Mouse (Mus musculus) limb, embryonic 11.5 days (tissue): ENCODE measurements around the gene Ankrd55. TPM values are rescaled to one million over a fixed set of nuclear protein-coding genes. Genes with fewer than 3 reads are reported as not detected.

Experiments used
- ATAC-seq: fragments of 200-750 bp; cut with Nextera tagmentation; 2 replicates; pipeline ENCODE4 v1.8.0; 2017; ENCODE audit warnings: low read depth; ENCODE audit not compliant: insufficient number of reproducible peaks, low FRiP score, low TSS enrichment
- DNase-seq: peaks from one replicate; pipeline ENCODE4 v3.0.0-alpha.2; 2015; ENCODE audit warnings: low spot score
- H3K27ac ChIP-seq: fragments of 300-500 bp; sonication (generic); replicated peaks from 2 replicates; pipeline ENCODE4 v1.5.1; 2014; ENCODE audit warnings: low read depth, mild to moderate bottlenecking, low read length
- H3K27me3 ChIP-seq: fragments of 300-500 bp; sonication (generic); 2 replicates; pipeline ENCODE4 v1.6.1; 2014; ENCODE audit warnings: mild to moderate bottlenecking, low read length, mixed read lengths; ENCODE audit not compliant: control insufficient read depth, insufficient read depth
- H3K36me3 ChIP-seq: fragments of 300-500 bp; sonication (generic); 2 replicates; pipeline ENCODE4 v1.6.1; 2014; ENCODE audit warnings: mild to moderate bottlenecking, low read length, moderate library complexity, mixed read lengths; ENCODE audit not compliant: control insufficient read depth, insufficient read depth
- H3K4me1 ChIP-seq: fragments of 300-500 bp; sonication (generic); 2 replicates; pipeline ENCODE4 v1.6.1; 2014; ENCODE audit warnings: low read length, mixed read lengths; ENCODE audit not compliant: control insufficient read depth, insufficient read depth
- H3K4me2 ChIP-seq: fragments of 300-500 bp; sonication (generic); 2 replicates; pipeline ENCODE4 v1.6.1; 2014; ENCODE audit warnings: low read depth, mild to moderate bottlenecking, moderate library complexity; ENCODE audit not compliant: severe bottlenecking
- H3K4me3 ChIP-seq: fragments of 300-500 bp; sonication (generic); 2 replicates; pipeline ENCODE4 v1.5.1; 2014; ENCODE audit warnings: low read depth, low read length
- H3K9ac ChIP-seq: fragments of 300-500 bp; sonication (generic); 2 replicates; pipeline ENCODE4 v1.6.1; 2014; ENCODE audit warnings: mild to moderate bottlenecking, low read length
- H3K9me3 ChIP-seq: fragments of 300-500 bp; sonication (generic); 2 replicates; pipeline ENCODE4 v1.6.1; 2016; ENCODE audit warnings: low read length; ENCODE audit not compliant: control insufficient read depth
- whole genome bisulfite sequencing: fragments of 180-500 bp; shearing (Covaris S2); extraction: QIAGEN DNeasy Blood & Tissue Kit; methylation state at CpG from one replicate; pipeline ENCODE4 v1.1.7; 2014; 5-methylcytosine and 5-hydroxymethylcytosine counted together
- polyA plus RNA-seq: library from polyadenylated mRNA; unstranded; fragments of >200 nt; fragmentation: Nextera tagmentation; extraction: Ambion mirVana; gene quantifications from 2 replicates; pipeline ENCODE4 v1.2.1, GENCODE M21; 2014

Gene Ankrd55
- polyA plus RNA-seq, 1 experiment from 2014 or later: 0.20 TPM

DNA sequence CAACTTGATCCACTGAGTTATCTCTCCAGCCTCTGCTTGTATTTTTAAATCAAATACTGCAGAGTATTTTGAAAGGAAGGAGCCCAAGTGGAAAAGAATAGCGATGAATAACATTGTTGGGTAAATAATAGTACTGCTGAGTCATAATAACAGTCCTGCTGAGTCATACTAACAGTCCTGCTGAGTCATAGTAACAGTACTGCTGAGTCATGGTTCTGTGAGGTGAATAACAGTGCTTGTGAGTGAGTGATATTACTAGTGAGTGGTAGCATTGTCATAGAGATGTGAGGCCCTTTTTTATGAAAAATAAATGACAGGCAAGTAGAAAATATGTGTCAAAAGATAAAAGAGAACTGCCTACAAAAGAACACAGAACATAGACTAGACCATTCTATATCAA lies 1.1 kb upstream of the Ankrd55 start:
- WGBS: 73% methylated on average over 1 of the region's 1 CpGs
- H3K4me1 ChIP-seq: peaks cover 2% of the 10 kb centered on the region; the same call in 1 of the 2 replicates
- H3K9ac ChIP-seq: no peak overlapping the region
- DNase-seq: no peak
- H3K9me3 ChIP-seq: no peaks in the 10 kb centered on the region
- no peaks in the 10 kb centered on the region for H3K27me3 ChIP-seq
- H3K36me3 ChIP-seq: no peaks in the 10 kb centered on the region
- no peak for ATAC-seq
- no peak overlapping the region for H3K4me2 ChIP-seq
- H3K27ac ChIP-seq: no peak overlapping the region
- no peak overlapping the region for H3K4me3 ChIP-seq

DNA sequence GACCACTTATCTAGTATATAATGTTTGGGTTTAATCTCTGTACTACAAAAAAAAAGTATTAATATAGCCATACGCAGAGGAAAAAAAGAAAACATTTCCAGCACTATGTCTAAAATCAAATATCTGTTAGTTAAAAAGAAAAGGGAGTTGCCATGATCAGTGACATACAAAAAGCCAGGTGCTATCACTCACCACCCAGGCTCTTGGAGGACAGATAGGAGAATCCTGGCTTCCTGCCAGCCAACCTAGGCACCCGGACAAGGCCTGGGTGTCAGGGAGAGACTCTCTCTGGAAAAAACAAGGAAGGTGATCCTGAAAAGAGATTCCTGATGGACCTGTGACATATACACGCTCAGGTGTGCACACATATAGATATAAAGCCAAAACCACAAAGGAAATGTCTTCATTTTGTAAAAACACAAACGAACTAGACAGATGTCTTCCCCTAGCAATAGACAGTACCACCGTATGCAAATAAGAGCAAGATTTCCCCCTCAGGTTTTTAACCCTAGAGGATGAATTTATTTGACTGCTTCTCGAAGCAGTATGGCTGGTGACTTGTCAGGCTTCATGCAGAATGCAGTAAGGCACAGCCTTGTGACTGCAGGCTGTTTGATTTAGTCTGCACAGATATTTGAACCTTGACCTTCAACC lies 553 bp upstream of the Ankrd55 start:
- H3K9ac ChIP-seq: no peak overlapping the region
- no peaks in the 10 kb centered on the region for H3K9me3 ChIP-seq
- peaks cover 2% of the 10 kb centered on the region; the same call in 1 of the 2 replicates for H3K4me1 ChIP-seq
- H3K36me3 ChIP-seq: no peaks in the 10 kb centered on the region
- peak overlapping the region; percentile 39; the same call in 1 of the 2 replicates for H3K4me2 ChIP-seq
- DNase-seq: no peak
- H3K27ac ChIP-seq: no peak overlapping the region
- no peak for ATAC-seq
- WGBS: 68% methylated on average over 6 of the region's 6 CpGs
- H3K4me3 ChIP-seq: no peak overlapping the region
- H3K27me3 ChIP-seq: no peaks in the 10 kb centered on the region

DNA sequence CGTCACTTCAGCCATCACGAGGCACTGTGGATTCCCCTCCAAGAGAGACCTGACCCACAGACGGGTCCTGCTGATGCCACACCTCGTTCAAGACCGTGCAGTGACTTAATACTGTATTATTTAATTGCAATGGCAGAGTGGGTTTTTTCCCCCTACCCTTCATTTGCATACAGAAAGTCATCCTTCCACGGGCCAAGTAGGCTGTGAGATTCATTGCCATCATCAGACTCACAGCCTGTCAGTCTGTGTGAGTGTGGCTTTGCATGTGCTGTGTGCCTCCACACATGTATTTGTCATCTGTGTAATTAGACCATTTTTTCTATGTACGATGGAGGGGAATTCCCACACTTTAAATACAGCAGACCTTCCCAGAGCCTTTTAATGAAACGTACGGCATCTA lies 1.1 kb downstream of the Ankrd55 start:
- H3K27me3 ChIP-seq: no peaks in the 10 kb centered on the region
- no peak overlapping the region for H3K4me3 ChIP-seq
- ATAC-seq (no peak), DNase-seq (no peak)
- H3K4me1 ChIP-seq: peaks cover 2% of the 10 kb centered on the region; the same call in 1 of the 2 replicates
- WGBS: 67% methylated on average over 9 of the region's 9 CpGs
- H3K4me2 ChIP-seq: no peak overlapping the region
- no peak overlapping the region for H3K9ac ChIP-seq
- H3K27ac ChIP-seq: no peak overlapping the region
- no peaks in the 10 kb centered on the region for H3K36me3 ChIP-seq
- H3K9me3 ChIP-seq: no peaks in the 10 kb centered on the region

GRCm38 (mm10) chr13:112289981-112290380 lies 1.7 kb downstream of the Ankrd55 start:
- Histone ChIP-seq H3K4me3 (no peak overlapping the region), H3K4me1 (peaks cover 2% of the 10 kb centered on the region; the same call in 1 of the 2 replicates), H3K27ac (no peak overlapping the region), H3K27me3 (no peaks in the 10 kb centered on the region), H3K9ac (no peak overlapping the region), H3K4me2 (no peak overlapping the region), H3K36me3 (no peaks in the 10 kb centered on the region), H3K9me3 (no peaks in the 10 kb centered on the region)
- DNase-seq (no peak), ATAC-seq (no peak)
- 65% methylated on average over 4 of the region's 4 CpGs for WGBS

DNA sequence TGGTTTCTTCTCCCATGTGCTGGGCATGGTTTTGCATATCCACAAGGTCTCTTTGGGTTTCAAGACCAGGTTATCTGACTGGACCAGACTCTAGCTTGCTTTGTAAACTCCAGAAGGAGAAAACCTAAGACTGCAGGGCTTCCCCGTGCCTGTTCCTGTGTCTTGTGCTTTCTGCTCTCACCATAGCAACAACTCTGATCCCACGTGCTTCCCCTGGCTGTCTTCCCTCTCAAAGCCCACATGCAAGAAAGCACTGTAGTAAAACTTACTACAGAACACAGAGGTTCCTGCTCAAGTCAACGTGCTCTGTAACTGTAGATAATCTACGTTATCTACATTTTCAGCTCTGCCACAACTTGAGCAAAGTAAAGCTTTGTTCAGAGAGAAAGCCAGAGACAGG lies 4.2 kb downstream of the Ankrd55 start:
- Histone ChIP-seq H3K36me3 (no peaks in the 10 kb centered on the region), H3K27me3 (no peaks in the 10 kb centered on the region), H3K27ac (no peak overlapping the region), H3K4me3 (no peak overlapping the region), H3K9ac (no peak overlapping the region), H3K4me1 (peaks cover 2% of the 10 kb centered on the region; the same call in 1 of the 2 replicates), H3K4me2 (no peak overlapping the region), H3K9me3 (no peaks in the 10 kb centered on the region)
- WGBS: 75% methylated on average over 4 of the region's 4 CpGs
- DNase-seq (no peak), ATAC-seq (no peak)

DNA sequence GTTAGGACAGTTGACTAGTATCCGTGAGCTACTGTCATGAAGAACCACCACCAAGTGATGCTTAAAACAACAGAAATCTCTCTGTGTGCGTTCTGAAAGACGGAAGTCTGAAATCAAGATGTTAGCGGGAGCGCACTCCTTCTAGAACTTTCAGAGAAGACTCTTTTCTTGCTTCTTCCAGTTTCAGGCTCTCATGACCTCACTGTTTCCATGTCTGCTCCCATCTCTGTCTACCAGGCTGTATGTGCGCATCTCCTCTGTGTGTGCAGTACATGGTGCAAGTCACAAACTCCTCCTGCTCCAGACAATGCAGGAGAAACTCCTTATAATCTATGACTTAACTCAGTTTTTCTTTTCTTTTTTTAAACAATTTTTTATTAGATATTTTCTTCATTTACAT lies 4.8 kb downstream of the Ankrd55 start:
- WGBS: 97% methylated on average over 6 of the region's 6 CpGs
- no peak overlapping the region for H3K9ac ChIP-seq

GRCm38 (mm10) chr13:112294446-112294845 lies 6.2 kb downstream of the Ankrd55 start:
- 87% methylated on average over 6 of the region's 6 CpGs for WGBS
- Histone ChIP-seq H3K27ac (no peak overlapping the region), H3K4me2 (no peak overlapping the region), H3K4me3 (no peak overlapping the region), H3K4me1 (no peaks in the 10 kb centered on the region), H3K36me3 (no peaks in the 10 kb centered on the region), H3K9ac (no peak overlapping the region), H3K27me3 (no peaks in the 10 kb centered on the region), H3K9me3 (no peaks in the 10 kb centered on the region)
- no peak for DNase-seq
- no peak for ATAC-seq

More for the DNA sequence above, 4.8 kb downstream of the Ankrd55 start:
- H3K4me1 ChIP-seq: peaks cover 2% of the 10 kb centered on the region; the same call in 1 of the 2 replicates
- no peaks in the 10 kb centered on the region for H3K27me3 ChIP-seq
- H3K27ac ChIP-seq: no peak overlapping the region
- no peak overlapping the region for H3K4me2 ChIP-seq
- no peak overlapping the region for H3K4me3 ChIP-seq
- H3K36me3 ChIP-seq: no peaks in the 10 kb centered on the region
- no peaks in the 10 kb centered on the region for H3K9me3 ChIP-seq
- no peak for DNase-seq
- no peak for ATAC-seq

DNA sequence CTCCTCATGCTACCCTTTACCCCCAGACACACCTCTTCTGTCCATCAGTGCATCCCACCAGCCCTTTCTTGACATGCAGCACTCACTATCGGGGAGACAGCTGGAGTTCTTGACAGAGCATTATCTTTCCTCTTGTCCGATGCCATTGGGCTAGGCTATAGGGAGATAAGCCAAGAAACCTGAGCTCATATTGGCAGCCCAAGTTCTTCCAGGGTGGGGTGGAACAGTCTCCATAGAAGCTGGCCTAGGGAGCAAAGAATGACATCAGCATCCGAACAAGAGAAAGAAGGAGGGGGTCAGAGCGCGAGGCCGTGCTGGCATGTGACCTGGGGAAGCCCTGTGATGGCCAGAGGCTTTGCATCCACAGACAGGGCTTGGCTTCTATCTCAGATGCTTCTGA lies 9.5 kb downstream of the Ankrd55 start:
- ATAC-seq (no peak), DNase-seq (no peak)
- Histone ChIP-seq H3K9me3 (no peaks in the 10 kb centered on the region), H3K4me2 (no peak overlapping the region), H3K4me1 (no peaks in the 10 kb centered on the region), H3K9ac (no peak overlapping the region), H3K27ac (no peak overlapping the region), H3K27me3 (no peaks in the 10 kb centered on the region), H3K4me3 (no peak overlapping the region), H3K36me3 (no peaks in the 10 kb centered on the region)
- 93% methylated on average over 6 of the region's 6 CpGs for WGBS

DNA sequence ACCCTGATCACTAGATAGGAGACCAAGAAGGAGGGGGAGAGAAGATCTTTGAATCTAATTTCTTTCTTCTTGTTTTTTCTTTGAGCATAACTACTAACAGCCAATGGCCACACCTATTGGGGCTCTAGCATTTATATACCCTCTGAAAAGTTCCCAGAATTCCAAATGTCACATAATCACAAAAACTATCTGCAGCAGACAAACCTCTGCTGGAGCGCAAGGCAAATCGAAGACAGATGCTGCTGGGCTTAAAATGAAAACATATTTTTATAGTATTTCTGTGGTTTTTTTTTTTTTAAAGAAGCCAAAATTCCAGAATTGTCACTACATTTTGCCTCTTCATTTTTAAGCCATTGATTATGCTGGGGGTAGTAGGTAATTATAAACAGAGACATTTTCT lies 15.2 kb downstream of the Ankrd55 start:
- Histone ChIP-seq H3K9me3 (no peaks in the 10 kb centered on the region), H3K36me3 (no peaks in the 10 kb centered on the region), H3K9ac (no peak overlapping the region), H3K4me3 (no peak overlapping the region), H3K4me1 (no peaks in the 10 kb centered on the region), H3K27me3 (no peaks in the 10 kb centered on the region), H3K4me2 (no peak overlapping the region), H3K27ac (no peak overlapping the region)
- DNase-seq (no peak), ATAC-seq (no peak)
- 69% methylated on average over 2 of the region's 2 CpGs for WGBS
